Mouse (Mus musculus): Measurements from ENCODE around the gene Atp1a4.
A peak's percentile ranks its signal among the peaks of the same experiment; 100 is the strongest.

The Atp1a4 gene

DNA sequence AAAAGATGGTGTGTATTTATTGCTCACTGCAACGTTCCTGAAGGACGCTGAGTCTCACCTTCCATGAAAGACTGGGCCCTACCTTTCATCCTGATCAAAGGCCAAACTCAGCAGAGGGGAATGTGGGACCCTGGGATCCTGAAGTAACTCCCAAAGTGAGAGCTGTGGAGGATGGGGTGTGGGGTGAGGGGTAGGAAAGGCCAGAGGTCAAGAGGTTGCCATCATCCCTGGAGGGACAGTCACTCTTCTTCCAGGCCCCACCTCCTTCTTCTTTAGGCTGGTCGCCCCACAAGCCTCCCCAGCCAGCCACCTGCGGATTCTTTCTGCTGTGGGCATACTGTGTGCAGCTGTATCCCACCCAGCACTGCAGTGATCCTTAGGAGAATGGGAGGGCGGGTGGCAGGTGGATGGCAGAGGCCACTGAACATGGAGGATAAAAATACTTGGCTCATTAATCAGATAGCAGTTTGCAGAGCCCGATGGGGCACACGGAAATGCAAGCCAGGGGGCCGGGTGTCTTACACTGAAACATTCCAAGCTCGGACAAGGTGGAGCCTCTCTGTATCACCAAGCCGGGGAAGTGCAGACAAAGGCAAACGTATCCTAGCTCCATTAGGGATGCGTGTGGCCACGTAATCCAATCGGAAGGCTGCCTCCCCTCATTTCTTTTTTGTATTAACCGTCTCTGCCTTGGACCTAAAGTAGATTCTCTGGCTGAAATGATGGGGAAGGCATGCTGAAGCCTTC, 39.9 kb downstream of the Atp1a4 start:
- DNase-seq = peak; percentile 34

DNA sequence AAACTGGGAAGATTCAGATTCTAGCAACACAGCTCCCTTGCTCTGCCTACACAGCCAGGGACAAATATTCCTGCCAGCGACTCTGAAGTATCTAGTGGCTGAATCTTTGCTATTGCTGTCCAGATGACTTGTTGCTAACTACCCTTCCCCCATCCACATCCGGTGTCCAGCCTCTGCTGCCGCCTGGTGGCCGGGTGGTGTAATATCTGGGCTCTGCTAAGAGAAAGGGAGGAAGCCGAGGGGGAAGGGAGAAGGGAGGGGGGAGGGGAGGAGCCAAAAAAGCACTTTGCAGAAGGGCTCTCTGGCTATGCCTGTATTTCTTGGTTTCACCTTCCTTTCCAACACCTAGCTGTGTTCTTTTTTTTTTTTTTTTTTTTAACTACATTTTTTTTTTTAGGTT, 41.1 kb downstream of the Atp1a4 start:
- DNase-seq = peak; percentile 91

DNA sequence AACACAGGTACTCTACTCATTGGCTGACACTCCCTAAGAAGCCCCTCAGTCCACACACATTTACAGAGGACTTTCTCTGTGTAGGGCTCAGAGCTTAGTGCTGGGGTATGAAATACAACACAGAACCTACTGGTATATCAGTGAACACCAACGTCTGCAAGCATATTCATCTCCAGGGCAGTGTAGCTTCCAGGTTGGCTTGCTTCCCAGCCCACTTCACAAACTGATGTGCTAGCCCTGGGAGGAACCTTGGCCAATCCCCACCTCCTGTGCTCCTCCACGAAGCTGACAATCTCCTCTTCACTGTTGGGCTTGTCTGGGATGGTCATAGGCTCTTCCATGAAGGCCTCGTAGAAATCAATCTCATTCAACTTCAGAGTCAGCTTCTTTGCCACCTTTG, 43.5 kb downstream of the Atp1a4 start:
- DNase-seq = peak; percentile 8

DNA sequence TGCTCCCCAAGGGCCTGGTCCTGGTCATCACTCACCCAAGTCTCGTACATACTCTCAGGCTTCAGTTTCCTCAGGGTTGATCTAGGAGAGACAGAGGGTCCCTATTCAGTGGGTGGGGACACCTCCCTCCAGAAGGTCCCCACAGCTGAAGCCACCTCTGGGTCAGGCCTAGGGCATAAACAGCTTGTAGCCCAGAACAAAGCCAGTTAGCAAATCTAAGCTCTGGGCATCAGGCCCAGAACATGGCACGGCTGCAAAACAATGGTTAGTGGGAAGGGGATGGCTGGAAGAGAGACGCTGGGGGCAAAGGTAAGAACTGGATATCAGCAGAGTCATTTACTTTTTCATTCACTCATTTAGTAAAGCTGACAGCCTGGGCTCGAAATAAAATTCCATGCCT, 44.4 kb downstream of the Atp1a4 start:
- DNase-seq = peak; percentile 8

DNA sequence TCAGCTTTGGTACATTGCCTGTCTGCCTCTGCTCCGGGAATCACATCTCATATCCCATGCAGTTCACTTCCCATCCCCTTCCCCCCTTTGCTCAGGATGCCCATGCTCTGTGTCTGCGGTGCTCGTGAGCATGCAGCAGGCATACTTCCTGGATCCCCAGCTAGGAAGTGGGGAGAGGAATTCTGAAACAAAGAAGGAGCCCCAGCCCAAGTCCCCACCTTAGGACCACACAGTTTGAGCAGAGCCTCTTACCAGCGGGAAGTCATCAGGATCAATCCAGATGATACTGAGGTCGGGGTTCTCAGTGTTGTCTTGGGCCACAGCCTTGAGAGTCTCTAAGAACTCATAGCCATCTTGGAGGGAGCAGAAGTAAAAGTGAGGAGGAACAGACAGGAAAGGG, 45.4 kb downstream of the Atp1a4 start:
- DNase-seq = no peak

DNA sequence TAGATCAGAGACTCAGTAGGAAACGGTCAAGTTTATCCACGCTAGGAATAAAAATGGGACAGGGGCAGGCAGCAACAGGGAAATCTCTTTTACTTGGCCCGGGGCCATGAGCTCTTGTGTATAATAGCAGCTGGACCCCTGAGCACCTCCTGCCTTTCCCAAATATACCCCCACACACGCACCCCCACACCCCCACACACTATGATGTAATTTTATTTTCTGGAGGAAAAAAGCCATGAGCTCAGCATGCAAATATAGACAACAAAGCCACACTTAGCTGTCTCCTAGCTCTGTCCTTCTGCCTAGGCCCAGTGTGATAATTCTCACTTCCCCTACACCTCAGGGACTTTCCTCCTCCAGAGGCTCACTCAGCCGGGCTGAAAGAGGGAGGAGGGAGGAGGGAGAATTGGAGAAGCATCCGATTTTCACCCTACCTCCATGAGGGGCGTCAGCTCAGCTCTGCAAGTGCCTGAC, 51.1 kb downstream of the Atp1a4 start:
- peak; percentile 80 for DNase-seq

DNA sequence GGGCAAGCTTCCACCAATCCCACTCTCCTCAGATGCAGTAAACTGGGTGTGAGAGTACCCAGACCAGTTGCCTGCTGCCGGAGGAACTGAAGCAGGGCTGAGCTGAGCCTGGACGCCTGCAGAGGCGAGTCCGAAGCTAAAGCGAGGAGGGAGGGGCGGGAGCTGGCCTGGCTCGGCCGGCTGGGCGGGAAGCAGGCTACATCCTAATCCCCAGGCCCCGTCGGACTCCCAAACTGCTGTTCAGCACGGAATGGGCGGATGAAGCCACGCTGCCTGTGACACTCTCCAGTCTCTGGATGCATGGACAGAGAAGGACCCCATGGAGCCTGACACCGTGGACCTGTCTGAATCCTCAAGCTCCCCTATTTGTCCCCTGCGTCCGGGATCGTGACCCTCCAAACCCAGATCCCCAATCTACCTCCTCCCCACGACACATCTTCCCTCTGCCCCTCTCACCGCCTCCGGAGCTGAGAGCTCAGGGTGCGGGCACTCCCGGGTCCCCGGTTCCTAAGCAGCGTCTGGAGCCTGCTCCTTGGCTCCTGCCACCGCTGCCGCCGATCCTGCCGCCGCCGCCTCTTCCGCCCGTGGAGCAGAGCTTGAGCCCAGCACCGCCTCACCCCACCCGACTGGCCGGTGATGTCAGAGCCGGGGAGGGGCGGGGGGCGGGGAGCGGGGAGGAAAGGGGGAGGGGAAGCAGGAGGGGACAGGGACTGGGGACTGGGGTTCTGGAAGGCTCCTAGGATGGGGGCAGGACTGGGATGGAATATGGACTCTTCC, 51.9 kb downstream of the Atp1a4 start, which contains the start of gene Pea15a:
Pea15a (minus strand) TSS at position 664 of the 777 bp plus-strand sequence.
- peak; percentile 93 for DNase-seq

DNA sequence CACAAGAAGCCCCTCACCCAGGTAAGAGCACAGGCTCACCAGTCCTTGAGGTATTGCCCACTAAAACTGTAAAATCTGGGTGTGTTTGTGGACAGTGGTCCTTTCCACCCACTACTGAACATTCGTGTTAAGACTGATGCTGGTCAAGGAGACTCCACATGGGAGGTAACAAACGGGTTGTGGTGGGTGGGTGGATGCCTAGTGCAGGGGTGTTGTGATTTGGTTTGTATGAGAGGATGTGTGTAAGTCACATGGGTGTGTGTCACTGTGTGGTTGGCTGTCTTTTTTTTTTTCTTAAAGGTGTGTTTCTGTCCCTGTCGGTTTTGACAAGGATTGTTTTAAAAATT, 52.5 kb downstream of the Atp1a4 start:
- DNase-seq = peak; percentile 72

DNA sequence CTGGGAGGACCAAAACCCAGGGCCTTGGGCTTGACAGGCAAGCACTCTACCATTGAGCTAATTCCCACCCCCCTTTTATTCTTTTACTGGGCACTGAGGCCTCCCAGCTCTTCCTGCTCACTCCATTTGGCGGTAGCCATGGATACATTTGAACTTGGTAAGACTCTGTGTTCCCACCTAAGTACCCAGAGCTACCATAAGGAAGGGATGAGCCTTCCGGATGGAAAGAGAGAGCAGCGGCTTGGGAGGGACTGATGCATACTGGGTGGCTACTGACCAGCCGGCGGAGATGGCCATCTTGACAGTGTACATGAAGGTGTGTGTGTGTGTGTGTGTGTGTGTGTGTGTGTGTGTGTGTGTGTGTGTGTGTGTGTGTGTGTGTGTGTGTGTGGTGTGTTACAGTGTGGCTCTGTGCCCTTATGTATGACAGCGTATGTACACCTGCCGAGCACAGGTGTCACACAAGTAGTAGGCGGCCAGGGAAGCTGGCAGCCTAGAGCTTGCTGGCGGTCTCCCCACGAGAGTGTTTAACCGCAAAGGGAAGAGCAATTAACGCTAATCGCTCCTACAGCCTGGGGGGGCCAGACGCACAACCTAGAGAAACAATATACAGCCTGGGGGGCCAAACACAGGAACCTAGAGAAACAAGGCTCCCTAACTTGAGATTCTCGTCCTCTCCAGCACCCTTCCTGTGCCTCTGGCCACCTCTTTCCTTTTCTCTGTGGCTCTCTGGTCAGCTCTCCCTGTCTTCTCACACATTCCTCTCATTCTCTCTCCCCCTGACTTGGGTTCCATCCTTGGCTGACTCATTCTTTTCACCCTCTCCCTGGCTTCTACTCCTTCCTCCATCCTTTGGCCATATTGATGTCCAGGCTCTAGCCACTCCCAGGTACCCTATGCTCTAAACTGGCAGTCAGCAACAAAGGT, 53.1 kb downstream of the Atp1a4 start:
- peak; percentile 81 for DNase-seq

DNA sequence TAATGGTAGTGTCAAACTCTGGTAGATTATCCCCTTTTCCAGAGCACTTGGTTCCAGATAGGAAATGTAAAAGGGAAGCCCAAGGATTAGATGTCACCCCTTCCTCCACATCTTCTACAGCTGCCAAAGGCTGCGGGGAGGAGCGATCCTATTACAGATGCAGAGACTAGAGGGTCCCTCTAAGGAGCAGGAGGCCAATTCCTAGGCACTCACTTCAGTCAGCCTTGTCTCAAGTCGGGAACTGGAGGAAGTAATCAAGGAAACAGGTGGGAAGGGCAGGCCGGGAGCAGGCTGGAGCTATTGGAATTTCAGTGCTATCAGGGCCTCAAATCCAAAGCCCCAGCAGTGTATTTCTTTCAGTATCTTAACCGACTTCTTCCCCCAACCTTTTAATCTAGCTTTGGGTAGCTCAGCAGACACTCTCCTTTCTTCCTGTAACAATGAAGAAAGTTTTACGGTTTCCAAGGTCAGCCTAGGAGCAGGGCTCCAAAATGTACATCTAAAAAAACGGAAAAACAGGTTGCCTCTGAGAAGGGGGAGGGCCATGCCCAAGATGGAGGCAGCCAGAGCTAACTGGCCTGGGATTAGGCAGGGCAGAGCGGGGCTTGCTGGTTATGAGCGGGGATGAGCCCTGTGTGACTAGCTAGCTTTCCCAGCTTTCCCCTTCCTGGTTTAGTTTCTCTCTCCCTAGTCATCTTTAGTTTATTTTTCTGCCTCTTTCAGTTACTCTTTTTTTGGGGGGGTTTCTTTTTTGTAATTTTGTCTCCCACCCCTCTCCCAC, 54.0 kb downstream of the Atp1a4 start:
- peak; percentile 57 for DNase-seq

DNA sequence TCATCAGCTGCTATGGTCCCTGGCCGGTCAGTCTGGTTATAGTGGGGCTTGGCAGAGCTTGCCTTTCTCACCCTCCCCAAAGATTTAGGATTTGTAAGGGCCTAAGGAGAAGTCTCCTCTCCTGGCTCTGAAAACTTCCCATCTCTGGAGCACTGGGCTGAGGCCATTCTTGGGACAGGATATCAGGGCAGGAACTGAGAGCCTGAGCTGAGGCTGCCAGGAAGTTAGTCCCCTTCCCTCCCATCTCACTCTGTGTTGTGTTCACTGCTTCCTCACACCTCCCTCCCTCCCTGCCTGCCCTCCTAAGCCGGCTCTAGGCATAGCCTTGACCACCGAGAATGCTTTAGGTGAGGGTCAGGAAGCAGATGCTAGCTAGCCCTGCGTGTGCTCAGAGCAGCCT, 54.6 kb downstream of the Atp1a4 start:
- peak; percentile 58 for DNase-seq

DNA sequence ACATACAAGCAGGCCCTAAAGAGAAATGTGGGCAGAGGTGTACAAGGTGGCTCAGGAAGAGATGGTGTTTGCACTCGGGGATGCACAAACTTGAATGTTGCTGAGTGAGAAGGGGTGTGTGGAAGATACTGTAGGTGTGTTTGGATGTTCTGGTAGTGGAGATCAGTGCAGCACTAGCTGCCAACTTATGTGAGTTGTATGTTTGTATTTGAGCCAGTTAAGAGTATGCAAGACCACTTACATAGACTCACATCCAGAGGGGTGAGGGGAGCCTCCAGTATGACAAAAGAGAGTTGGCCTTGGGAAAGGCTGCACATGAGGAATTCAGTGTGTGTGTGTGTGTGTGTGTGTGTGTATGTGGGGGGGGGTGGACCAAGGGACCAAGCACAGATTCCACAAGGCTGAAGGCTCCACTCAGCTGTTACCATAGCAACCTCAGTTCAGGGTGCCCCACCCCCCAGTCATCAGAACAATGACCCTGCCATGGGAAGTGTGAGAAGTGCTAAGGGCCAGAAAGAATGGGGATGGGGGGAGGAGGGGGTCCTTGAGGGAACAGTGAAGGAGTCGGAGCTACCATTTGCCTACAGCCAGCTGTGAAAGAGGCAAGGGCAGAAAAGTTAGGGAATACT, 55.2 kb downstream of the Atp1a4 start:
- DNase-seq = peak; percentile 71

DNA sequence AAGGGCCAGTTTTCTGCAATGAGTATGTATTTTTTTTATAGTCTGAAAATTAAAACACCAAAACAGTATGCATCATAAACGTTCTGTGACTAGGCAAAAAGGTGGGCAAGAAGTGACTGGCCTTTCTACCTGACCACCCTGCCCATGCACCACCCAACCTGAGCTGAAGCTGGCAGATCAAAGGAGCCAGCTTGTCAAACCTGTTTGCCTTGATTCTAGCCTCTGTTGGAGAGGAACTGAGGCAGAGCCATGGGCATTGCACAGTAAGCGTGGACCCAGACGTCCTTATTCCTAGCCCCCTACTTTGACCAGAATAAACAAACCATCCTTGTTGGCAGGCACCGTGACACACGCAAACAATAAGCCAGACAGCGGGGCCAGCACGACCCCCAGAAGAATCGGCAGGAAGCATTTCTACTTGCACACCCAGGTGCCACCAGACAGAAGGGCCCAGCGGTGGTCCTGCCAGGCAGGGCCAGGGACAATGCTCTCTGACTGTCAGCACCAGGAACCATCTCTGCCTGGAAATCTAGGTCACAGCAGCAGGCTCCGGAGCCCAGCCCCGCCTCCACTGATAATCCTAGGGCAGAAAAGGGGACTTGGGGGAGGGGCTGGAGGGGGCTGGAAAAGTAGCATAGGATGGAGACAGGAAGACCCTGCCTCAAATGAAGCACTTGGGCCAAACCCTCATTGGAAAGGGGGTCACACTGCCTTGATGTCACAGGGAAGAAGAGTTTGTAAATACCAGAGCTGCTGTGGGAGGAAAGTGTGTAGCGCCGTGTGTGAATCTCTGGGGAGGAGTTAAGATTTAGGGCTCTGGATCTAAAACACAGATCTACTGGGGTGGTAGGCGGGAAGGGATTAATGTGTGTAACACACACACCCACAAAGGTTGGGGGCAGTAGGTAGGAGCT, 56.0 kb downstream of the Atp1a4 start:
- peak; percentile 93 for DNase-seq

DNA sequence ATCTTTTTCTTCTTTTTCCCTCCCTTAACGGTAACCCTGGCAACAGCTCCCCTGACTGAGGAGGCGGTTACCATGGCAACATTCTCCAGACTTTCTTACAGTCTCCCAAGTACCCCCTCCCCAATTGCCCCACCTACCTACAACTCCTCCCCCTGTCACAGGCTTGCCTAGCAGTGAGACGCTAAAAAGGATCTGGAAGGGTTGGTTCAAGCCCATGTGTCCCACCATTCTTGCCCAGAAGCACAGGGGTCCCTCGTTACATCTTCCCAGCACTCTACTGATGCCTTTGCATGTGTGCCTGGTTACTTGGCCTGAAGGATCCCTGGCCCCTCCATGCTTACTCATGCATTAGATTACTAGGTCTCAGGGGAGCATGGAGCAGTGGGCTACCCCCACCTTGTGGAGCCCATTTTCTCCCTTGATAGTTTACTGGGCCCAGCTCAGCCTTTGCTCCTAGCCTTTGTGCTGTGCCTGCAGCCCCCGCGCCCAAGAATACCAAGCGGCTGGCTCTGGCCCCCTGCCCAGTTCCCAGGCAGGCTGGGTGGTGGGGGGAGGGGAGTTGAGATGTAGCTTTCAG, 57.3 kb downstream of the Atp1a4 start:
- peak; percentile 80 for DNase-seq

DNA sequence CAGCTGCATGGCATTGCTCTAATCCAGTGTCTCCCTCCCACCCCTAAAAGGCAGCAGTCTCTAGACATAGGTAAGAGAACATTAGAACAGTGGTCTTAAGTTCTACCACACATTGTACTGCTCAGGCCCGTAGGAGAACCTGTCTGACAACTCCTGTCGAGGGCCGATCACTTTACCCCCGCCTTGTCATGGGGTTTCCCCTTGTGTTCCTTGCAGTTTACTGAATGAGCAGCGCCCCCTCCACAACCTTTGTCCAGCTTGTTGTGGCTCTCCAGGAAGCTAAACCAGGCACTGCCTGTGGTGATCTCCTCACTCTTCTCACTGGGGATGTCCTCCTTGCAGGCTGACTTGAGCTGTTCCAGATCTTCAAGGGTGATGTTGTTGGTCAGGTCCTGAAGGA, 58.1 kb downstream of the Atp1a4 start:
- no peak for DNase-seq

DNA sequence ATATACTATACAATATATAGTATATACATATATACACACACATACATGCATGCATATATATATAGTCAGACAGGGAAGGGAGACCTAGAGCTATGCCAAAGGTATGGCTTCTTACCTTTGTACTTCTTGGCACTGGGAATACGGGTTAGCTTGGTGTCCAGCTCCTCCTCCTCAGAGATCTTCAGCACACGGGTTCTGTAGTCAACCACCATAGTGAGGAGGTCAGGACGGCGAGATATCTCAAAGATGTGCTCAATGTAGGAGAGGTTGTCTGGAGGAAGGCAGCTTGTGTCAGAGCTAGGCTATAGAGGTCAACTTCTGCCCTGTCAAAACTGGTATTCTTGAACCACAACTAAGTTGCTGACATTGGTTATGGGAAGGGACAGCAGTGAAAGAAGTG, 59.2 kb downstream of the Atp1a4 start:
- peak; percentile 30 for DNase-seq

DNA sequence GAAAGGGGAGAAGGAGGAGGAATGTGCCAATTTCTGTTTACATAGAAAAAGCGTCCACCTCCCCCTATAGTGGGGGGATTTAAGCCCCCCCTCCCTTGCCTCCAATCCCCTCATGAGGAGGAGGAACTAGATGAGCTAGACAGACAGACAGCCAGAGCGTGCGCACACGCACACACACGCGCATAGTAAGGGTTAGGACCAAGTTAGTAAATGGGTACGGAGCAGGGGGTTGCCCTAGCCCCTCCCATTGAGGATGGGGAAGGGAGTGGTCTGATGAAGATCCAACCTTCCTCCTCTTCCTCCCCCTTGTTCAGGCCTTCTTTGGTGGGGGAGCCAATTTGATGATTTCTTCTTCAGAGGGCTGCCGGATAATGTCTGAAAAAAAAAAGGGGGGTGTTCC, 59.9 kb downstream of the Atp1a4 start:
- DNase-seq = peak; percentile 55

DNA sequence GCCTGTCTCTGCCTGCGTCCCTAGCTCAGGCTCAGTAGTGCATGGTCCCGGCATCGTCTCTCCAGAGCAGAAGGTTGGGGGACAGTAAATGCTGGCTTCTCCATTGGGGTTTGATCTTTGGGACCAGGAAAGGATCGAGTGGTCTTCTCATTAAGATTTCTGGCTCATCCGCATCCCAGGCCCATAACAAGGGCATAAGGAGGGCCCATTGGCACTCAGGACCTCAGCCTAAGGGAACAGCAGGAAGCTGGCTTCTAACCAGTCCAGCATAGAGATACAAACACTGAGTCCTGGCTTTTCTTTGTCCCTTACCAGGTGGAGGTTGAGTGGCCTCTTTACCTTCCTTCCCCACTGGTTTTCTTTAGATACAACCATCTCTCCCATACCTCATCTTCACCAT, 60.4 kb downstream of the Atp1a4 start:
- peak; percentile 78 for DNase-seq

DNA sequence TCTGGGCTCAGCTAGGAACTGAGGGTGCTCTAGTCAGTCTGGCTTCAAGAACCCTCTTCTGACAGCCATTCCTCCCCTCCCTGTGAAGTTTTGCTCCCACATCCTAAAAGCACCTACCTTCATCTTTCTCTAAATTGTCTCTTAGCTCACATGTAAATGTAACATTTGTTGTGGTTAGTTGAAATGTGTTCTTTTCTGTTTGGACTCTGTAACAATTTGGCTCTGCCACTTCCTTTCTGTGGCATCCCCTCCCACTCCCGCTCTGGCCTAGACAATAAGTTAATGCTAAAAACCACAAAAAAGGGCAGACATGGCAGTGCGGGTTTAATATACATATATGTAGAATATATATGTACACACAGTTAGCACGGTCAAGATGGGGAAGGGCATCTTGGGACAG, 61.1 kb downstream of the Atp1a4 start:
- no peak for DNase-seq

DNA sequence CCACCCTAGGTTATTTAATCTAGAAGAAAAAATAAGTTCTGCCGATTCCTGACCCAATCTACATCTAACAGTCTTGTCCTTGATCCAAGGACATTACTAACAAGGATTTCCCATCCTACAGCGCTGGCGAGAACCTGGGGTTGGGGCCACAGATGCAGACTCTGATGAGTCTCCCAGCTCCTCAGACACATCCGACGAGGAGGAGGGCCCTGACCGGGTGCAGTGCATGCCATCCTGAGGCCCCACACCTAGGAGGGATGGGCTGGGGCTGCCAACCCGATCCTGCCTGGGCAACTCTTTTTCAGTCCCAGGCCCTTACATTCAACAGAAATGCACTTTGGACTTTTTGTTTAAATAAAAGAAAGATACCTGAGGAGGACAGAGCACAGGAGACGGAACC, 63.8 kb downstream of the Atp1a4 start:
- DNase-seq = no peak
